Mouse (Mus musculus): Measurements from ENCODE around the gene Kcna7. TPM values are rescaled to one million over a fixed set of nuclear protein-coding genes. Genes with fewer than 3 reads are reported as not detected.
A peak's percentile ranks its signal among the peaks of the same experiment; 100 is the strongest.
"Not testable (repeated sequence)": the region's sequence is repeated elsewhere in the genome, so short reads cannot be mapped to it uniquely, and the experiment has no call there.

Gene Kcna7
- polyA plus RNA-seq, 1 experiment from 2014 or later, result not detected

GRCm38 (mm10) chr7:45368178-45368577 is 37.3 kb upstream of the Kcna7 start:
- H3K27ac ChIP-seq, result no peak overlapping the region
- H3K9ac ChIP-seq, result peak overlapping the region; percentile 76; the same call in 1 of the 2 replicates
- peaks cover 13% of the 10 kb centered on the region for H3K36me3 ChIP-seq
- peak overlapping the region; percentile 79 for H3K4me3 ChIP-seq
- no peak for ATAC-seq (ENCODE audit: low FRiP score)
- no peaks in the 10 kb centered on the region for H3K9me3 ChIP-seq (replicated peaks)
- peak overlapping the region; percentile 74 for H3K4me2 ChIP-seq (replicated peaks)
- H3K4me1 ChIP-seq, result peaks cover 37% of the 10 kb centered on the region
- peaks cover 53% of the 10 kb centered on the region for H3K27me3 ChIP-seq
- 81% methylated on average over 12 of the region's 15 CpGs for WGBS

GRCm38 (mm10) chr7:45369022-45369745 is 36.3 kb upstream of the Kcna7 start:
- no peak for ATAC-seq (ENCODE audit: low FRiP score)
- 72% methylated on average over 16 of the region's 16 CpGs for WGBS
- Histone ChIP-seq H3K9me3 (replicated peaks) (no peaks in the 10 kb centered on the region), H3K9ac (no peak overlapping the region), H3K27ac (no peak overlapping the region), H3K4me2 (replicated peaks) (no peak overlapping the region), H3K4me1 (peaks cover 37% of the 10 kb centered on the region), H3K27me3 (peaks cover 43% of the 10 kb centered on the region), H3K4me3 (peak overlapping the region; percentile 45; the same call in 1 of the 2 replicates), H3K36me3 (peaks cover 20% of the 10 kb centered on the region)

DNA sequence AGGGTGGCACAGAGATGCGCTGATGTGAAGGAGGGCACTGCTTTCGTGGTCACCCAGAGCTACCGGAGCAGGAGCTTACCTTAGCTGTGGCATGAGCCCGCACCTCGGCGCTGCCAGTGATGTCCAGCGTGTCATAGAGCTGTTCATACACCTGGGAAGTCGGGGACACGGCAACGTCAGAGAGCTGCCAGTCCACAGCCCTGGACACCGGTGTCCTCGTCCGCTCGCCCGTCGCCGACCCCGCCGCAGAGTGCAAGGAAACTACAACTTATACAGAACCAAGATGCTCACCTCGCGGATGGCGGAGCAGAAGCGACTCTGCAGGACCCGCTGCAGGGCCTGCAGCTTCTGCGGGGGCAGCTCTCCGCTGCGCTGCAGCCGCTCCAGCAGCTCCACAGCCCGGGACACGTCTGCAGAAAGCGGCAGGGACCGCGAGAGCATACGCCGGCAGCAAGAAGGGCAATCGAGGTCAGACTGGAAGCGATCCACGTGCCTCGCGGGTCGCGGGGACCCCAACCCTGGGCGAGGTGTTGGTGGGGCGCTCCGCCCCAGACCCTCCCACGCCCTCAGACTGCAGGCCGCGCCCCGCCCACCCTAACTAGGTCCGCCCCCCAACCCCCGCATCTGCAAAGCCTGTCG is 35.5 kb upstream of the Kcna7 start:
- Histone ChIP-seq H3K4me1 (peaks cover 37% of the 10 kb centered on the region), H3K27me3 (peaks cover 38% of the 10 kb centered on the region), H3K4me3 (peak overlapping the region; percentile 45), H3K27ac (no peak overlapping the region), H3K9ac (peak overlapping the region; percentile 71), H3K4me2 (replicated peaks) (peak overlapping the region; percentile 95), H3K9me3 (replicated peaks) (no peaks in the 10 kb centered on the region), H3K36me3 (peaks cover 26% of the 10 kb centered on the region)
- no peak for ATAC-seq (ENCODE audit: low FRiP score)
- 9% methylated on average over 50 of the region's 52 CpGs for WGBS

DNA sequence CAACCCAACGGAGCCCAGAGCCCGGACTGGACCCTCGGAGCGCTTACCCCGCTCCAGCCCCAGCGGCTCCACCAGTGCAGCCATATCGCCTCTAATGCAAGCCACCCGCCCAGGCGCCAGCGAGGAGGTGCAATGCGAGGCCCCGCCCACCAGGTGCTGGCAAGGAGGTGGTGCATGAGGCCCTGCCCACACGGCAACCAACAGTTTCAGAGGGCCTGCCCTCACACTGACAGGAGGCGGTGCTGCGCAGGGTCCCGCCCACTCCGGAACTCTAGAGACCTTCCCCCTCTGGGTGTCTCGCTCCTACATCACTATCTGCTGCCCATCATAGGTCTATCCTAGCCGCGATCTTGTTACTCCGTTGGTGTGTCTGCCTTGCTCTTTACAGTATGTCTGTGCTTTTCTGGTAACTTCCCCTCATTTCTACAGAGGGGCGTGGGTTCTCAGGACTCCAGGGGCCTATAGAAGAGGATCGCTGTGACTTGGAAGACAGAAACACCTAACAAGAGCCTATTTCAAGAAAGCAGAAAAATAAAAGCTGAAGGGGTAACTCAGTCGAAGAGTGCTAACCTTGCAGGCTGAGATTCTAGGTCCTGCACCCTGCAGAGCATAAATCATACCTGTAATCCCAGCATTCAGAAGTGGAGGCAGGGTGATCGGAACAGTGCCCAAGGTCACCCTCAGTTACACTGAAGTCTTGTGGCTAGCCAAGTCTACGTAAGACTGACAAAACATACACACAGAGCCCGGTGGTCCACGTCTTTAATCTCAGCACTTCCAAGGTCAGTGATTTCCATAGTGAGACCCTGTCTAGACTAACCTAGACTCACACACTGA is 34.8 kb upstream of the Kcna7 start, which contains the start of gene Lin7b:
TSS of gene Lin7b (minus strand) at position 109 of the 837 bp plus-strand sequence.
- Histone ChIP-seq H3K4me3 (peak within 1 kb of the TSS; percentile 45), H3K27ac (no peak within 1 kb of the TSS), H3K36me3 (peaks cover 32% of the 10 kb centered on the region), H3K4me1 (peaks cover 33% of the 10 kb centered on the region), H3K27me3 (peaks cover 30% of the 10 kb centered on the region), H3K4me2 (replicated peaks) (peak within 1 kb of the TSS; percentile 95), H3K9ac (peak within 1 kb of the TSS; percentile 71), H3K9me3 (replicated peaks) (no peaks in the 10 kb centered on the region)
- WGBS, result 12% methylated on average over 28 of the region's 28 CpGs
- peak; percentile 30 for ATAC-seq (ENCODE audit: low FRiP score)

DNA sequence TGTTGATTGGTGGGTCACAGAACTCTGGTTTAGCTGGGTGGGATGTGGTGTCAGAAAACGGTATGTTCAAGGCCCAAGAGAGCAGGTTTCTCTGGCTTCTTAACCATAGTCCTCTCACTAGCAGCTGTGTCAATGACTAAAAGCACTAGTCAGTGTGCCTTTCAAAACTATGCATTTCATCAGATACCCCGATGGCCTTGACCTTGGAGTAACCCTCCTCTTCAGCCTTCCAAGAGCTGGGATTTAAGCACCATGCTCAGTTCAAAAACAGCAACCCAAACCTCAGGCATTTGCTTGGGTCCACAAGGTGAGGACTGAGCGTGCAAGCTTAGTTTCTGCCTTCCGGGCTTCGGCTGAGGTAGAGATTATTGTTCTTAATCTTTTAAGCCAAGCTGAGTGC is 33.1 kb upstream of the Kcna7 start:
- Histone ChIP-seq H3K36me3 (peaks cover 49% of the 10 kb centered on the region), H3K9ac (no peak overlapping the region), H3K9me3 (replicated peaks) (no peaks in the 10 kb centered on the region), H3K4me3 (no peak overlapping the region), H3K4me1 (peaks cover 26% of the 10 kb centered on the region), H3K4me2 (replicated peaks) (no peak overlapping the region), H3K27ac (no peak overlapping the region), H3K27me3 (peaks cover 25% of the 10 kb centered on the region)
- 91% methylated on average over 5 of the region's 5 CpGs for WGBS
- ATAC-seq (ENCODE audit: low FRiP score), result no peak

- ATAC-seq (ENCODE audit: low FRiP score), result no peak
- H3K4me1 ChIP-seq, result peaks cover 14% of the 10 kb centered on the region
- no peaks in the 10 kb centered on the region for H3K9me3 ChIP-seq (replicated peaks)
- no peak overlapping the region for H3K4me2 ChIP-seq (replicated peaks)
- peaks cover 71% of the 10 kb centered on the region for H3K36me3 ChIP-seq
- H3K4me3 ChIP-seq, result no peak overlapping the region
- WGBS, result 94% methylated on average over 8 of the region's 8 CpGs
- no peak overlapping the region for H3K9ac ChIP-seq
- H3K27me3 ChIP-seq, result peaks cover 7% of the 10 kb centered on the region
- no peak overlapping the region for H3K27ac ChIP-seq
Measured at GRCm38 (mm10) chr7:45374620-45375019, 30.8 kb upstream of the Kcna7 start.

- H3K27me3 ChIP-seq, result no peaks in the 10 kb centered on the region
- 92% methylated on average over 1 of the region's 1 CpGs for WGBS
- no peak overlapping the region for H3K9ac ChIP-seq
- no peak overlapping the region for H3K4me3 ChIP-seq
- H3K4me2 ChIP-seq (replicated peaks), result no peak overlapping the region
- H3K9me3 ChIP-seq (replicated peaks), result no peaks in the 10 kb centered on the region
- H3K27ac ChIP-seq, result no peak overlapping the region
- no peak for ATAC-seq (ENCODE audit: low FRiP score)
- peaks cover 85% of the 10 kb centered on the region for H3K36me3 ChIP-seq
- no peaks in the 10 kb centered on the region for H3K4me1 ChIP-seq
Measured at GRCm38 (mm10) chr7:45376057-45376456, 29.4 kb upstream of the Kcna7 start.

- WGBS, result 87% methylated on average over 3 of the region's 3 CpGs
- Histone ChIP-seq H3K27ac (no peak overlapping the region), H3K27me3 (no peaks in the 10 kb centered on the region), H3K9ac (no peak overlapping the region), H3K36me3 (peaks cover 96% of the 10 kb centered on the region), H3K4me3 (no peak overlapping the region), H3K4me2 (replicated peaks) (no peak overlapping the region), H3K9me3 (replicated peaks) (no peaks in the 10 kb centered on the region), H3K4me1 (no peaks in the 10 kb centered on the region)
- ATAC-seq (ENCODE audit: low FRiP score), result no peak
Measured at GRCm38 (mm10) chr7:45386077-45386476, 19.4 kb upstream of the Kcna7 start.

DNA sequence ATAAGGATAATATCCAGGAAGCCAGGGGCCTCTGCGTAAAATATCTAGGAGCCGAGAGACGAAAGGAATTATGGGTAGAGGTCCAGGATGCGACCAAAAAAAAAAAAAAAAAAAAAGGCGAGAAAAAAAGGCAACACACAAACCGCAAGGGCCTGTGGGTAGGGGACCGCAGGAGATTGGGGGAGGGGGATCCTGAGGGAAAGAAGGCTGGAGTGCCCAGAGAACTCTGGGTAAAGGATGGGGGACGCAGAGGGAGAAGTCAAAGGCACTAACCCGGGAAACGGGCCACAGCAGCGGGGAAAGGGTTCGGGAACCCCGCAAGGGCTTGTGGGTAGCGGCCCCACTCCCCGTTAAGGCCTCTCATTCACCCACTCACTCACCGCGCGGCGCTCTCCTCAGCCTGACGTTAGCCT is 10.3 kb upstream of the Kcna7 start:
- ATAC-seq (ENCODE audit: low FRiP score), result peak; percentile 82
- 3% methylated on average over 19 of the region's 20 CpGs for WGBS
- peak overlapping the region; percentile 86 for H3K4me3 ChIP-seq
- peak overlapping the region; percentile 93 for H3K9ac ChIP-seq
- no peaks in the 10 kb centered on the region for H3K9me3 ChIP-seq (replicated peaks)
- no peaks in the 10 kb centered on the region for H3K27me3 ChIP-seq
- peak overlapping the region; percentile 99 for H3K27ac ChIP-seq
- H3K4me1 ChIP-seq, result peaks cover 19% of the 10 kb centered on the region
- H3K36me3 ChIP-seq, result peaks cover 24% of the 10 kb centered on the region
- H3K4me2 ChIP-seq (replicated peaks), result peak overlapping the region; percentile 84

DNA sequence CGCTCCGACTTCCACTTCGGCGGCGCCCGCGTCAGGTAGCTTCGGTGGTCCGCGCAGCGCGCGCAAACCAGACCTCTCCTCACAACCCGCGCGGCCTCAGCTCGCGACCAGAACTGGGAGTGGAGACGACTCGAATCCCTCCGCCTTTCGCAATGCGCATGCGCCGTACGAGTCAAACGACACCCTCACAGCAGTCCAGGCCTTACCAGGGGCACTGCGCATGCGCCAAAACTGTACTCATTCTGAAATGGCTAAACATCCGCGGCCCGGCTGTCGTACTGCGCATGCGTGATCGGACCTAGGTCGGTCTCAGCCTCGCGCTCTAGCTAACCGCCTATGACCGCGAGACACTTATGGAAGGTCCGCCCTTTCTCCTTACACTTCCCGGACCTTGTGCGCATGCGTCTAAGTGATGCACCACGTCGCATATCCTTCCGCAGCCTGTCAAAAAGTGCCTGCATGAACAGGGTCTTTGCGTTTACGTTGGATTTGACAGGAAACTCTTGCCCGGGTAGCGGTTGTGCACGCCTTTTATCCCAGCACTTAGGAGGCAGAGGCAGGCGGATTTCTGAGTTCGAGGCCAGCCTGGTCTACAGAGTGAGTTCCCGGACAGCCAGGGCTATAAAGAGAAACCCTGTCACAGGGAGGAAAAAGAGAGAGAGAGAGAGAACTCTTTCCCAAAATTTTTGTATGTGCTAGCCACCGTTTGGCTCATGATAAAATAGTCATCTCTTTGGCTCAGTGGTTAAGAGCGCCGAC is 9.7 kb upstream of the Kcna7 start, which contains the start of gene Snrnp70:
TSS of gene Snrnp70 (minus strand) at position 165 of the 759 bp plus-strand sequence.
- Histone ChIP-seq H3K9me3 (replicated peaks) (no peaks in the 10 kb centered on the region), H3K4me1 (peaks cover 19% of the 10 kb centered on the region), H3K36me3 (peaks cover 17% of the 10 kb centered on the region), H3K27ac (peak within 1 kb of the TSS; percentile 99), H3K9ac (peak within 1 kb of the TSS; percentile 93), H3K4me2 (replicated peaks) (peak within 1 kb of the TSS; percentile 84), H3K4me3 (peak within 1 kb of the TSS; percentile 86), H3K27me3 (no peaks in the 10 kb centered on the region)
- peak; percentile 97 for ATAC-seq (ENCODE audit: low FRiP score)
- WGBS, result under 1% methylated on average over 60 of the region's 60 CpGs

- WGBS, result 4% methylated on average over 3 of the region's 3 CpGs
- peaks cover 19% of the 10 kb centered on the region for H3K4me1 ChIP-seq
- not testable (repeated sequence) for H3K9me3 ChIP-seq (replicated peaks); H3K27me3 ChIP-seq
- peak overlapping the region; percentile 76; the same call in 1 of the 2 replicates for H3K27ac ChIP-seq
- peak overlapping the region; percentile 51; the same call in 1 of the 2 replicates for H3K9ac ChIP-seq
- peak overlapping the region; percentile 86 for H3K4me3 ChIP-seq
- peak; percentile 37; the same call in 1 of the 2 replicates for ATAC-seq (ENCODE audit: low FRiP score)
- peak overlapping the region; percentile 58 for H3K4me2 ChIP-seq (replicated peaks)
- H3K36me3 ChIP-seq, result peaks cover 13% of the 10 kb centered on the region
Measured at GRCm38 (mm10) chr7:45396337-45396775, 9.1 kb upstream of the Kcna7 start.
